Mouse (Mus musculus) bone marrow, adult 2 months (tissue): Measurements from ENCODE around the gene Sfta2.

Experiments
- CTCF ChIP-seq: fragments of 200-500 bp; IDR thresholded peaks from 2 replicates; pipeline ENCODE4 v1.5.1; 2011; ENCODE audit warnings: low read length, control low read depth; ENCODE audit not compliant: control insufficient read depth, insufficient read depth
- POLR2A ChIP-seq: fragments of 200-500 bp; IDR thresholded peaks from 2 replicates; pipeline ENCODE4 v1.6.1; 2011; ENCODE audit warnings: low read depth, mild to moderate bottlenecking, control low read depth, low read length, borderline replicate concordance; ENCODE audit not compliant: control insufficient read depth

GRCm38 (mm10) chr17:35590410-35591218 lies 10.7 kb upstream of the Sfta2 start:
- no peak for TF ChIP-seq POLR2A
- TF ChIP-seq CTCF, result peak; percentile 80
